Mouse (Mus musculus): ENCODE measurements at regions not wholly inside any gene's neighbourhood (a gene's known extent, or its start where the extent isn't known, plus 50 kb on each side); places are given as distances from the start of the nearest gene placed in this dataset.

DNA sequence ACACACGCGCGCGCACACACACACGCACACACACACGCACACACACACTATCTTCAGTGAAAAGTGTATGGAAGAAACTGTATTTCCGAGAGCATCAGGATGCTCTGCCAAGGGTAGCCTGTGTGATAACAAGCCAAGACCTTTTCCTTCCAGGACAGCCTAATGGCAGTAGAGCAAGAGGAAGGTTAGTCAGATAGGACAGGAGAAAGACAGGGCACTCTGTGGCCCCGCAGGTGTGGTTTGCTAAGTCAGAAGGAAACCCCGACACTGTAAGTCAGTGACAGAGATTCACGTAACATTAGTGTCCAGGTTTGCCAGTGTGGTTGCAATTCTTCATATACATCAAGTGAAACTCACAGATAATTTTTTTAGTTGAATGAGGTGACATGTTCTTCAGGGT lies 92.8 kb downstream of the Rpl14 start:
- Histone ChIP-seq H3K36me3 (ENCODE audit: control insufficient read depth, insufficient read depth, low read length) (no peaks in the 10 kb centered on the region), H3K4me1 (ENCODE audit: control insufficient read depth, insufficient read depth, low read length) (no peaks in the 10 kb centered on the region), H3K9me3 (replicated peaks; ENCODE audit: control insufficient read depth, low read length) (no peaks in the 10 kb centered on the region), H3K27me3 (ENCODE audit: control insufficient read depth, insufficient read depth, low read length) (no peaks in the 10 kb centered on the region), H3K27ac (ENCODE audit: low read depth, low read length) (no peak overlapping the region), H3K4me2 (no peak overlapping the region), H3K4me3 (ENCODE audit: low read depth, low read length) (no peak overlapping the region), H3K9ac (ENCODE audit: low read depth, low read length) (no peak overlapping the region)
- WGBS (ENCODE audit: insufficient replicate concordance) = 84% methylated on average over 10 of the region's 10 CpGs
- ATAC-seq (replicated peaks; ENCODE audit: insufficient number of reproducible peaks, low FRiP score, low TSS enrichment) = no peak

DNA sequence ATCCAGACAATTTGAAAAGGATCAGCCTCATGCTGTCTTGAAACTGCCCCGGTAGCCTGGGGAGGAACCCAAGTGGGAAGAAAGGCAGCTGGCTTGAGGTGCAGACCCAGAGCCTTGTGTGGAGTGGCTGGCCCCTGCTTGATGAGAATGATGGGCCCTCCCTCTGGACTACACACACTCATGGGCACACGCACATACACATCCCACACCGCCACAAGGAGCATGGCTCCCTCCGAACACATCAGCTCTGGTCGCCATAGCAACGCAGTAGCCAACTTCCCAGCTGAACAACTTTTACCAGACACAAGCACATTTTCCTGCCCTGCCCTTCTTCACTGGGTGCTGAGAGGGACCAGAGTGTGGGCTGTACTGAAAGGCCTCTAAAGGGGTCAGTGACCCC lies 101.2 kb downstream of the Rpl14 start:
- Histone ChIP-seq H3K4me3 (ENCODE audit: low read depth, low read length) (no peak overlapping the region), H3K36me3 (ENCODE audit: control insufficient read depth, insufficient read depth, low read length) (no peaks in the 10 kb centered on the region), H3K27ac (ENCODE audit: low read depth, low read length) (no peak overlapping the region), H3K27me3 (ENCODE audit: control insufficient read depth, insufficient read depth, low read length) (peaks cover 6% of the 10 kb centered on the region; the same call in 1 of the 2 replicates), H3K4me2 (no peak overlapping the region), H3K9me3 (replicated peaks; ENCODE audit: control insufficient read depth, low read length) (no peaks in the 10 kb centered on the region), H3K4me1 (ENCODE audit: control insufficient read depth, insufficient read depth, low read length) (no peaks in the 10 kb centered on the region), H3K9ac (ENCODE audit: low read depth, low read length) (no peak overlapping the region)
- no peak for ATAC-seq (replicated peaks; ENCODE audit: insufficient number of reproducible peaks, low FRiP score, low TSS enrichment)
- 31% methylated on average over 6 of the region's 6 CpGs for WGBS (ENCODE audit: insufficient replicate concordance)

DNA sequence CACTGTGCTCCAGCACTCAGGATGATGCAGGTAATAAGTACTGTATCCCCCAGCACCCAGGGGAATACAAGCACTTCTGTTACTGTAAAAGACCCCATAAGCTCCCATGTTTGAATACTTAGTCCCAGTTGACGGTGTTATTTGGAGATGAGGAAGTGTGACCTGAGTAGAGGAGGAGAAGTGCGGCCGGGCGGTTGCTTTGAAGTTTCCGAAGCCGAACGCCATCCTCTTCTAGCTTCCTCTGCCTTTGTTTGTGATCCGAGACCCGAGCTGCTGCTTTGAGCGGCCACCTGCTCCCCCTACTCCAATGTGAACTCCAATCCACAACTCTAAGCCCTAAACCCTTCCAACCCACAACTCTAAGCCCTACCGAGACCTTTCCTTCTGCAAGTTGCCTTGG lies 103.6 kb downstream of the Rpl14 start:
- Histone ChIP-seq H3K4me3 (ENCODE audit: low read depth, low read length) (peak overlapping the region; percentile 33; the same call in 1 of the 2 replicates), H3K9me3 (replicated peaks; ENCODE audit: control insufficient read depth, low read length) (no peaks in the 10 kb centered on the region), H3K36me3 (ENCODE audit: control insufficient read depth, insufficient read depth, low read length) (no peaks in the 10 kb centered on the region), H3K4me1 (ENCODE audit: control insufficient read depth, insufficient read depth, low read length) (peaks cover 6% of the 10 kb centered on the region; the same call in 1 of the 2 replicates), H3K4me2 (peak overlapping the region; percentile 69), H3K9ac (ENCODE audit: low read depth, low read length) (peak overlapping the region; percentile 16; the same call in 1 of the 2 replicates), H3K27ac (ENCODE audit: low read depth, low read length) (no peak overlapping the region), H3K27me3 (ENCODE audit: control insufficient read depth, insufficient read depth, low read length) (peaks cover 6% of the 10 kb centered on the region; the same call in 1 of the 2 replicates)
- ATAC-seq (replicated peaks; ENCODE audit: insufficient number of reproducible peaks, low FRiP score, low TSS enrichment) = no peak
- 4% methylated on average over 11 of the region's 11 CpGs for WGBS (ENCODE audit: insufficient replicate concordance)

DNA sequence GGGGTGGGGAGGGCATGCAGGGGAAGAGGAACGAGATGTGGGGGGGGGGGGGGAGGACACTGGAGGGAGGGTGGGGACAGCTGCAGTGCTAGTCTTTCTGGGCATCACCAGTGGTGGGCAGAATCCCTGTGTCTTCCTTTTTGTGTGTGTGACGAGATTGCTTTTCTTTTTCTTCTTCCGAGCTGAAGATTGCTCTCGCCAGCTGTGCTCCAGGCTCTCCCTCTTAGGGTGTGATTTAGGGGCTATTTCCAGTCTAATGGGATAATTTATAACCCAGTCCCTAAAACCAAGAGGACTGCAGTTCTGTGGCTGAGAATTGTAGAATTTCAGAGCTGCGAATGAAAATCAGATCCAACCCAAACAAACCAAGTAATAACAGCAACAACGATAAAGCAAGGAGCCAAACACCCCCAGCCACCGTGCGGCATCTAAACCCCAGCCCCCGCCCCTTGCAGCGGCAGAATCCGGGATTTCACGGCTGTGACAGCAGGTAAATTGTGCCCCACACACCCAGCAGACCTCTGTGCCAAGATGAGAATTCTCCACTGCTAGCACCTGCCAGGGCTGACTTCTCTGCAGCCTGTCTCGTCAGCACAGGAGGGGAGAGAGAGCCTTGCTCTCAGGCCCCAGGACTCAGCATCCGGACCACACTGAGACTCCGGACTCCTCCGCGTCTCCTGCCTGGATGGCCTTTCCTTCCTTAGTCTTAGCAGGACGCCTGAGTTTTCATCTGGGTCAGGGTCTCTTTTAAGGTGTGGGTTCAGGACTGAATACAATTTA lies 104.3 kb downstream of the Rpl14 start:
- H3K27me3 ChIP-seq (ENCODE audit: control insufficient read depth, insufficient read depth, low read length) = peaks cover 6% of the 10 kb centered on the region; the same call in 1 of the 2 replicates
- WGBS (ENCODE audit: insufficient replicate concordance) = 4% methylated on average over 17 of the region's 18 CpGs
- H3K36me3 ChIP-seq (ENCODE audit: control insufficient read depth, insufficient read depth, low read length) = no peaks in the 10 kb centered on the region
- peak overlapping the region; percentile 24; the same call in 1 of the 2 replicates for H3K9ac ChIP-seq (ENCODE audit: low read depth, low read length)
- no peak overlapping the region for H3K27ac ChIP-seq (ENCODE audit: low read depth, low read length)
- peak overlapping the region; percentile 69 for H3K4me2 ChIP-seq
- H3K4me1 ChIP-seq (ENCODE audit: control insufficient read depth, insufficient read depth, low read length) = peaks cover 7% of the 10 kb centered on the region; the same call in 1 of the 2 replicates
- ATAC-seq (replicated peaks; ENCODE audit: insufficient number of reproducible peaks, low FRiP score, low TSS enrichment) = no peak
- peak overlapping the region; percentile 33 for H3K4me3 ChIP-seq (ENCODE audit: low read depth, low read length)
- no peaks in the 10 kb centered on the region for H3K9me3 ChIP-seq (replicated peaks; ENCODE audit: control insufficient read depth, low read length)

DNA sequence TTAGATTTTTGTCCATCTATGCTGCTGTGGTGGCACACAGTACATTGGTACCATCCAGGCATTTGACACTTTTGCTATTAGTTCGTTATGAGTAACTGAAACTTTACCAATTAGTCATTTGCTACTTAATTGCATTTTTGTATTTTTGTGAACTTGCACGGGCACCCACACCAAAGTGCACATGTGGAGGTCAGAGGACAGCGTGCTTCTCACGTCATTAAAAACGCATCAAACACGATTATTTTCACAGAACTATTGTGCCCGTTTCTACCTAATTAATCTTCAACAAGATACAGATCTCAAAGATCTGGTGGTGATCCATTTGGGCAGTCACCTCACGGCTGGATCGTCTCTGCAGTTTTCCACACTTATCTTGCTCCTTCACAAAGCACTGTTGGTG lies 105.1 kb downstream of the Rpl14 start:
- H3K27me3 ChIP-seq (ENCODE audit: control insufficient read depth, insufficient read depth, low read length) = peaks cover 6% of the 10 kb centered on the region; the same call in 1 of the 2 replicates
- WGBS (ENCODE audit: insufficient replicate concordance) = 17% methylated on average over 9 of the region's 9 CpGs
- no peak overlapping the region for H3K9ac ChIP-seq (ENCODE audit: low read depth, low read length)
- ATAC-seq (replicated peaks; ENCODE audit: insufficient number of reproducible peaks, low FRiP score, low TSS enrichment) = no peak
- peaks cover 7% of the 10 kb centered on the region; the same call in 1 of the 2 replicates for H3K4me1 ChIP-seq (ENCODE audit: control insufficient read depth, insufficient read depth, low read length)
- H3K9me3 ChIP-seq (replicated peaks; ENCODE audit: control insufficient read depth, low read length) = no peaks in the 10 kb centered on the region
- H3K4me3 ChIP-seq (ENCODE audit: low read depth, low read length) = no peak overlapping the region
- no peak overlapping the region for H3K27ac ChIP-seq (ENCODE audit: low read depth, low read length)
- no peaks in the 10 kb centered on the region for H3K36me3 ChIP-seq (ENCODE audit: control insufficient read depth, insufficient read depth, low read length)
- H3K4me2 ChIP-seq = peak overlapping the region; percentile 69; the same call in 1 of the 2 replicates

DNA sequence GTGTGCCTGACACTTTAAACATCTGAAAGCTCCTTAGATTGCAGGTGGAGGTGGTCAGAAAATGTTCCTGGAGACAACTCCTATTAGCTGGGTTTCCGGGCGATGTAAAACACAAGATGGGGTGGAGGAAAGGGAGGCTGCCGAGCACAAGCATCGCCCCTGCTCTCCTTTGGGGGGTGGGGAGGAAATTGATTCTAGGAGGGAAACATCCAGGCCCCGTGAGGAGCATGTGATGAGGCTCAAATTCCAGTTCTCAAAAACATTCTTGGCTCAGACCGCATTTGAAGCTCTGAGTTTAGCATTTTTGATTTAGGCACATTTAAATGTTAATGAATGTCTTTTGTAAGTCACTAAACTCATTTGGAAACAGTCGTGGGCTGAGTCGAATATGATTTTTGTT lies 105.5 kb downstream of the Rpl14 start:
- Histone ChIP-seq H3K4me3 (ENCODE audit: low read depth, low read length) (no peak overlapping the region), H3K4me1 (ENCODE audit: control insufficient read depth, insufficient read depth, low read length) (peaks cover 7% of the 10 kb centered on the region; the same call in 1 of the 2 replicates), H3K27ac (ENCODE audit: low read depth, low read length) (no peak overlapping the region), H3K9ac (ENCODE audit: low read depth, low read length) (no peak overlapping the region), H3K9me3 (replicated peaks; ENCODE audit: control insufficient read depth, low read length) (no peaks in the 10 kb centered on the region), H3K27me3 (ENCODE audit: control insufficient read depth, insufficient read depth, low read length) (peaks cover 6% of the 10 kb centered on the region; the same call in 1 of the 2 replicates), H3K4me2 (no peak overlapping the region), H3K36me3 (ENCODE audit: control insufficient read depth, insufficient read depth, low read length) (no peaks in the 10 kb centered on the region)
- 30% methylated on average over 8 of the region's 8 CpGs for WGBS (ENCODE audit: insufficient replicate concordance)
- ATAC-seq (replicated peaks; ENCODE audit: insufficient number of reproducible peaks, low FRiP score, low TSS enrichment) = no peak

DNA sequence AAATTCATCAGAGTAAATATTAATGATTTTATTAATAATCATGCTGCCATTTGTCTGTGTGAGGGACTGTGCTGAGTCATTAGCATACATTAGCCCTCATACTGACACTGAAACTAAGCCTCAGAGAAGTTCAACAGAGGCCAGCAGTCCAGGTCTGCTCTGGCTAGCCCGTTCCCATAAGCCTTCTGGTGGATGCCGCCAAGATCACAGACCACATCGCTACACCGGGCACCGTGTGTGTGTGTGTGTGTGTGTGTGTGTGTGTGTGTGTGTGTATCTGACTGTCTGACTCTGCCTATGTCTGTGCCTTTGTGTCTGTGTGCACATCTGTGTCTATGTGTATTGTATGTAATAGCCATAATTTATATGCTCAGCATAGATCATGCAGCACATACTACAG lies 106.0 kb downstream of the Rpl14 start:
- Histone ChIP-seq H3K36me3 (ENCODE audit: control insufficient read depth, insufficient read depth, low read length) (no peaks in the 10 kb centered on the region), H3K27me3 (ENCODE audit: control insufficient read depth, insufficient read depth, low read length) (peaks cover 6% of the 10 kb centered on the region; the same call in 1 of the 2 replicates), H3K4me2 (no peak overlapping the region), H3K9me3 (replicated peaks; ENCODE audit: control insufficient read depth, low read length) (no peaks in the 10 kb centered on the region), H3K4me3 (ENCODE audit: low read depth, low read length) (no peak overlapping the region), H3K27ac (ENCODE audit: low read depth, low read length) (no peak overlapping the region), H3K9ac (ENCODE audit: low read depth, low read length) (no peak overlapping the region), H3K4me1 (ENCODE audit: control insufficient read depth, insufficient read depth, low read length) (peaks cover 7% of the 10 kb centered on the region; the same call in 1 of the 2 replicates)
- ATAC-seq (replicated peaks; ENCODE audit: insufficient number of reproducible peaks, low FRiP score, low TSS enrichment) = no peak
- 78% methylated on average over 5 of the region's 5 CpGs for WGBS (ENCODE audit: insufficient replicate concordance)

DNA sequence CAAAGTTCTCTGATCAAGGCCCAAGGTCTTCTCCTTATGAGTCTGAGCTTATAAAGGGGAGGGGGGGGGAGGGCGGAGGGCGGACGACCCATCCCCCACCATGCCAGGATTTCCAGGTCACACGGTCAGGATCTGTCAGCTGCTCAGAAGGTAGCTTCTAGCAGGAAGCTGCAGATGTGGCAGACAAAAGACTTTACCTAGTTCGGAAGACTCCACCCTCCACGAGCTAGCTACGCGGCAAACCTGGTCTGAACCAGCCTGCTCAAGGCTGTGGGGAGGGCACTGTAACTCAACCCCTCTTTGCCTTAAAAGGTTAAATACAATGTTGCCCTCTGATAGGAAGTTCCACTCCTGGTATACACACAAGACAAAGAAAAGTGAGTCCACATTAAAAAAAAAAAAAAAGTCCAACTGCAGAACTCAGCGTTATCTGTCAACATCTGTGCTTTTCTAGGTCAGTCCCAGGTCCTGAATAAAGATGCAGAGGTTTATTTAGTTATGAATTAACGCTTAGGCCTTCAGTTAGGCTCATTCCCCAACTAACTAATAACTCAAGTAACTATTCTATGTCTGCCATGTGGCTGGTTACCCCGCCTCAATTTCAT lies 108.7 kb downstream of the Rpl14 start:
- Histone ChIP-seq H3K27me3 (ENCODE audit: control insufficient read depth, insufficient read depth, low read length) (0 out of 2 replicates have a peak, but pooled peaks cover 4% of the 10 kb centered on the region), H3K9me3 (replicated peaks; ENCODE audit: control insufficient read depth, low read length) (no peaks in the 10 kb centered on the region), H3K36me3 (ENCODE audit: control insufficient read depth, insufficient read depth, low read length) (no peaks in the 10 kb centered on the region), H3K4me2 (no peak overlapping the region), H3K9ac (ENCODE audit: low read depth, low read length) (no peak overlapping the region), H3K4me3 (ENCODE audit: low read depth, low read length) (no peak overlapping the region), H3K4me1 (ENCODE audit: control insufficient read depth, insufficient read depth, low read length) (peaks cover 7% of the 10 kb centered on the region; the same call in 1 of the 2 replicates), H3K27ac (ENCODE audit: low read depth, low read length) (no peak overlapping the region)
- WGBS (ENCODE audit: insufficient replicate concordance) = 36% methylated on average over 11 of the region's 11 CpGs
- ATAC-seq (replicated peaks; ENCODE audit: insufficient number of reproducible peaks, low FRiP score, low TSS enrichment) = no peak
